Mouse (Mus musculus) forebrain, embryonic 10.5 days (tissue): ENCODE measurements around the gene Sowahb. TPM values are rescaled to one million over a fixed set of nuclear protein-coding genes. Genes with fewer than 3 reads are reported as not detected.
A peak's percentile ranks its signal among the peaks of the same experiment; 100 is the strongest.

Experiments used
- DNase-seq: peaks from one replicate; pipeline ENCODE4 v3.0.0-alpha.2; 2017; ENCODE audit warnings: low spot score; ENCODE audit errors: extremely low spot score
- H3K27ac ChIP-seq: fragments of 300-500 bp; sonication (generic); 2 replicates; pipeline ENCODE4 v1.5.1; 2016; ENCODE audit warnings: mild to moderate bottlenecking
- H3K27me3 ChIP-seq: fragments of 300-500 bp; sonication (generic); 2 replicates; pipeline ENCODE4 v1.6.1; 2016; ENCODE audit warnings: mild to moderate bottlenecking; ENCODE audit not compliant: poor library complexity, severe bottlenecking
- H3K36me3 ChIP-seq: fragments of 300-500 bp; sonication (generic); replicated peaks from 2 replicates; pipeline ENCODE4 v1.6.1; 2016; ENCODE audit warnings: mild to moderate bottlenecking, moderate library complexity
- H3K4me1 ChIP-seq: fragments of 300-500 bp; sonication (generic); 2 replicates; pipeline ENCODE4 v1.6.1; 2016
- H3K4me3 ChIP-seq: fragments of 300-500 bp; sonication (generic); 2 replicates; pipeline ENCODE4 v1.5.1; 2016; ENCODE audit warnings: mild to moderate bottlenecking, moderate library complexity
- H3K9me3 ChIP-seq: fragments of 300-500 bp; sonication (generic); 2 replicates; pipeline ENCODE4 v1.6.1; 2016; ENCODE audit warnings: mild to moderate bottlenecking, moderate library complexity
- WGBS: fragments of 180-500 bp; shearing (Covaris S2); methylation state at CpG from one replicate; pipeline ENCODE4 v1.1.7; 2016; 5-methylcytosine and 5-hydroxymethylcytosine counted together
- polyA plus RNA-seq: library from polyadenylated mRNA; unstranded; fragments of >200 nt; fragmentation: Nextera tagmentation; extraction: Ambion mirVana; gene quantifications from 2 replicates; pipeline ENCODE4 v1.2.1, GENCODE M21; 2016

Sowahb gene
- polyA plus RNA-seq, 1 experiment from 2014 or later: 0.43 TPM

- DNase-seq: no peak
- WGBS: 63% methylated on average over 5 of the region's 5 CpGs
- peaks cover 37% of the 10 kb centered on the region for H3K4me1 ChIP-seq
- H3K9me3 ChIP-seq: no peaks in the 10 kb centered on the region
- H3K27me3 ChIP-seq: peaks cover 54% of the 10 kb centered on the region
- no peak overlapping the region for H3K27ac ChIP-seq
- no peak overlapping the region for H3K4me3 ChIP-seq
- H3K36me3 ChIP-seq: no peaks in the 10 kb centered on the region
Observed at GRCm38 (mm10) chr5:93040095-93040494, 4.7 kb downstream of the Sowahb start.

GRCm38 (mm10) chr5:93036254-93036653, 8.6 kb downstream of the Sowahb start:
- WGBS: 77% methylated on average over 7 of the region's 7 CpGs
- H3K9me3 ChIP-seq: no peaks in the 10 kb centered on the region
- peaks cover 16% of the 10 kb centered on the region for H3K27me3 ChIP-seq
- no peak for DNase-seq
- H3K27ac ChIP-seq: no peak overlapping the region
- peaks cover 23% of the 10 kb centered on the region for H3K4me1 ChIP-seq
- no peaks in the 10 kb centered on the region for H3K36me3 ChIP-seq
- no peak overlapping the region for H3K4me3 ChIP-seq

- no peaks in the 10 kb centered on the region for H3K9me3 ChIP-seq
- H3K4me1 ChIP-seq: peaks cover 23% of the 10 kb centered on the region
- no peak overlapping the region for H3K27ac ChIP-seq
- H3K36me3 ChIP-seq: no peaks in the 10 kb centered on the region
- WGBS: 53% methylated on average over 1 of the region's 1 CpGs
- peaks cover 8% of the 10 kb centered on the region for H3K27me3 ChIP-seq
- no peak overlapping the region for H3K4me3 ChIP-seq
- DNase-seq: no peak
Observed at GRCm38 (mm10) chr5:93035285-93035684, 9.5 kb downstream of the Sowahb start.

GRCm38 (mm10) chr5:93033087-93033870, 11.5 kb downstream of the Sowahb start:
- H3K27me3 ChIP-seq: 0 out of 2 replicates have a peak, but pooled peaks cover 3% of the 10 kb centered on the region
- no peak overlapping the region for H3K4me3 ChIP-seq
- H3K36me3 ChIP-seq: no peaks in the 10 kb centered on the region
- no peak for DNase-seq
- H3K9me3 ChIP-seq: no peaks in the 10 kb centered on the region
- H3K27ac ChIP-seq: no peak overlapping the region
- H3K4me1 ChIP-seq: peaks cover 21% of the 10 kb centered on the region
- 84% methylated on average over 5 of the region's 5 CpGs for WGBS

- Histone ChIP-seq H3K4me1 (peaks cover 15% of the 10 kb centered on the region), H3K27me3 (0 out of 2 replicates have a peak, but pooled peaks cover 2% of the 10 kb centered on the region), H3K4me3 (no peak overlapping the region), H3K9me3 (no peaks in the 10 kb centered on the region), H3K27ac (no peak overlapping the region), H3K36me3 (no peaks in the 10 kb centered on the region)
- DNase-seq: no peak
- WGBS: 90% methylated on average over 4 of the region's 4 CpGs
Observed at GRCm38 (mm10) chr5:93032621-93033020, 12.2 kb downstream of the Sowahb start.

GRCm38 (mm10) chr5:93030869-93031268, 14.0 kb downstream of the Sowahb start:
- Histone ChIP-seq H3K27ac (no peak overlapping the region), H3K36me3 (no peaks in the 10 kb centered on the region), H3K27me3 (no peaks in the 10 kb centered on the region), H3K4me3 (no peak overlapping the region), H3K9me3 (no peaks in the 10 kb centered on the region), H3K4me1 (peaks cover 19% of the 10 kb centered on the region)
- DNase-seq: no peak
- WGBS: 63% methylated on average over 3 of the region's 3 CpGs

GRCm38 (mm10) chr5:93030411-93030810, 14.4 kb downstream of the Sowahb start:
- Histone ChIP-seq H3K36me3 (no peaks in the 10 kb centered on the region), H3K4me1 (peaks cover 20% of the 10 kb centered on the region), H3K27me3 (no peaks in the 10 kb centered on the region), H3K27ac (no peak overlapping the region), H3K4me3 (no peak overlapping the region), H3K9me3 (no peaks in the 10 kb centered on the region)
- WGBS: 88% methylated on average over 5 of the region's 5 CpGs
- no peak for DNase-seq

- Histone ChIP-seq H3K4me1 (peaks cover 31% of the 10 kb centered on the region), H3K4me3 (no peak overlapping the region), H3K27me3 (no peaks in the 10 kb centered on the region), H3K9me3 (no peaks in the 10 kb centered on the region), H3K27ac (peak overlapping the region; percentile 36; the same call in 1 of the 2 replicates), H3K36me3 (no peaks in the 10 kb centered on the region)
- no peak for DNase-seq
- WGBS: 61% methylated on average over 9 of the region's 9 CpGs
Observed at GRCm38 (mm10) chr5:93027120-93027675, 17.6 kb downstream of the Sowahb start.

- no peak for DNase-seq
- H3K9me3 ChIP-seq: no peaks in the 10 kb centered on the region
- WGBS: 54% methylated on average over 4 of the region's 4 CpGs
- no peaks in the 10 kb centered on the region for H3K27me3 ChIP-seq
- peak overlapping the region; percentile 36; the same call in 1 of the 2 replicates for H3K27ac ChIP-seq
- no peaks in the 10 kb centered on the region for H3K36me3 ChIP-seq
- H3K4me3 ChIP-seq: no peak overlapping the region
- H3K4me1 ChIP-seq: peaks cover 35% of the 10 kb centered on the region
Observed at GRCm38 (mm10) chr5:93026437-93027119, 18.2 kb downstream of the Sowahb start.

GRCm38 (mm10) chr5:93024754-93025280, 20.0 kb downstream of the Sowahb start:
- Histone ChIP-seq H3K4me3 (no peak overlapping the region), H3K27ac (peak overlapping the region; percentile 62), H3K4me1 (peaks cover 35% of the 10 kb centered on the region), H3K9me3 (no peaks in the 10 kb centered on the region), H3K27me3 (no peaks in the 10 kb centered on the region), H3K36me3 (no peaks in the 10 kb centered on the region)
- 27% methylated on average over 7 of the region's 7 CpGs for WGBS
- DNase-seq: no peak

- peaks cover 35% of the 10 kb centered on the region for H3K4me1 ChIP-seq
- WGBS: 67% methylated on average over 7 of the region's 7 CpGs
- DNase-seq: no peak
- no peak overlapping the region for H3K4me3 ChIP-seq
- no peak overlapping the region for H3K27ac ChIP-seq
- no peaks in the 10 kb centered on the region for H3K9me3 ChIP-seq
- H3K27me3 ChIP-seq: no peaks in the 10 kb centered on the region
- H3K36me3 ChIP-seq: no peaks in the 10 kb centered on the region
Observed at GRCm38 (mm10) chr5:93022126-93022797, 22.6 kb downstream of the Sowahb start.

- 75% methylated on average over 6 of the region's 6 CpGs for WGBS
- Histone ChIP-seq H3K4me1 (peaks cover 17% of the 10 kb centered on the region), H3K27ac (no peak overlapping the region), H3K9me3 (no peaks in the 10 kb centered on the region), H3K36me3 (no peaks in the 10 kb centered on the region), H3K4me3 (no peak overlapping the region), H3K27me3 (no peaks in the 10 kb centered on the region)
- no peak for DNase-seq
Observed at GRCm38 (mm10) chr5:93020024-93020666, 24.7 kb downstream of the Sowahb start.
